9 mouse cellular contexts compared by ENCODE assay signal in the genomic region with DNA sequence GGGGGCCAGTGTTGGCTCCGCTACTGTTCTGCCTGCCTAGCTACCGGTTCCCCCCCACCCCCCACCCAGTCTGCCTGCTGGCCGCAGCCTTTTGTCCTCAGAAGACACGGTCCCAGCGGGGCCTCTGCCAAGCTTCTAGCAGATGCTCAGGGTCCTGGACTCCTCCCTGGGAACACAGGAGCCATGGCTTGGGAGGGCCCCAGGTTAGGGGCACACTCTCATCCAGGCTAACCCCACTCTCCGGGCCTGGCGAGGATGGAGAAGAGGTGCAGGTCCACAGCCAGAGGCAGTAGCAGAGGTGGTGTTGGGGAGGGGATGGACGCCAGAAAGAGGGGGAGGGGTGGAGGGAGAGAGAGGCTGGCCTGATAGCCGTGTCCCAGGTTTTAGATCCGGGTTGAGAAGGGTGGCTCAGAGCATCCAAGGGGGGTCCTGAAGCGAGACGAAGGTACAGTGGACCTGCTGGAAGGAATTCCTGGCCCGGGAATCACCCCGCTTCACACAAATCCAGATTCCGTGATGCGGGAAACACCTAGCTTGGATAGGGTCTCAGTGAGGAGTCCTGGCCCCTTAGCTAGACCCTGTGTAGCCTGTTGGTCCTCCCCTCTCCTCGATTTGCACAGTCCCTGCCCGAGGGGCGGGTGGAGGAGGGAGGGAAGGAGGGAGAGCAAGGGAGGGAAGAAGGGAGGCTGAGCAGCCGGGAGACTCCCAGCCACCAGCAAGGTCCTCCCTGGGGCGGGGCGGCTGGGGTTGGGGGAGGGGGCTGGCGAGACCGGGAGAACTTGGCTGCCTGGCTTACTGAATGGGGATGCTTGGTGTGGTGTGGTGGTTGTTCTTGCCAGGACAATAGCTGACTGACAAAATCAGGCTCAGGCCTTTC. TPM values are rescaled to one million over a fixed set of nuclear protein-coding genes. Genes with fewer than 3 reads are reported as not detected.
DNase-seq lines count a peak whose midpoint lies in the region; ATAC-seq lines count a peak whose summit lies in the region.
"Had no signal": no experiment of that assay in that cellular context is flagged by ENCODE, and none has a peak within 500 bp of the region (broad histone marks: within the 10 kb centered on the region; RNA-seq: fewer than 3 reads in every experiment).

Gene Gpr173 (minus strand): TSS at position 308 of the 877 bp plus-strand sequence.

- peaks cover 14% of the 10 kb centered on the region for H3K4me1 ChIP-seq in heart, embryonic 12.5 days (replicated peaks)
- no peaks in the 10 kb centered on the region for H3K4me1 ChIP-seq in kidney, embryonic 16.5 days (ENCODE audit: insufficient read depth, low read length)
- peaks cover 16% of the 10 kb centered on the region; the same call in 1 of the 2 replicates for H3K4me1 ChIP-seq in neural tube, embryonic 12.5 days

- 13% methylated on average over 21 of the region's 24 CpGs for WGBS in heart, embryonic 12.5 days
- 21% methylated on average over 22 of the region's 24 CpGs for WGBS in kidney, embryonic 16.5 days
- WGBS in neural tube, embryonic 12.5 days, result 19% methylated on average over 22 of the region's 24 CpGs

- H3K4me2 ChIP-seq in heart, embryonic 12.5 days, result peak within 1 kb of the TSS; percentile 74
- peak within 1 kb of the TSS; percentile 55 for H3K4me2 ChIP-seq in kidney, embryonic 16.5 days (replicated peaks; ENCODE audit: low read depth, low read length)
- H3K4me2 ChIP-seq in neural tube, embryonic 12.5 days (replicated peaks), result peak within 1 kb of the TSS; percentile 60

- H3K27me3 ChIP-seq in heart, embryonic 12.5 days (replicated peaks), result peaks cover 33% of the 10 kb centered on the region
- H3K27me3 ChIP-seq in kidney, embryonic 16.5 days (ENCODE audit: insufficient read depth, low read length), result peaks cover 31% of the 10 kb centered on the region; the same call in 1 of the 2 replicates
- peaks cover 23% of the 10 kb centered on the region for H3K27me3 ChIP-seq in neural tube, embryonic 12.5 days (replicated peaks)

- peak within 1 kb of the TSS; percentile 67 for H3K4me3 ChIP-seq in heart, embryonic 12.5 days
- peak within 1 kb of the TSS; percentile 62 for H3K4me3 ChIP-seq in kidney, embryonic 16.5 days (ENCODE audit: low read length)
- peak within 1 kb of the TSS; percentile 55 for H3K4me3 ChIP-seq in neural tube, embryonic 12.5 days

- H3K27ac ChIP-seq in heart, embryonic 12.5 days (ENCODE audit: poor library complexity, severe bottlenecking), result no peak within 1 kb of the TSS
- H3K27ac ChIP-seq in kidney, embryonic 16.5 days (ENCODE audit: low read length), result peak within 1 kb of the TSS; percentile 43; the same call in 1 of the 2 replicates
- peak within 1 kb of the TSS; percentile 74; the same call in 1 of the 2 replicates for H3K27ac ChIP-seq in neural tube, embryonic 12.5 days
- H3K27ac ChIP-seq: macrophage had no signal

- peak; percentile 93 for ATAC-seq in heart, embryonic 12.5 days (ENCODE audit: insufficient number of reproducible peaks, low FRiP score)
- ATAC-seq in kidney, embryonic 16.5 days (ENCODE audit: low FRiP score, low TSS enrichment), result peak; percentile 98
- ATAC-seq in neural tube, embryonic 12.5 days (ENCODE audit: low FRiP score, low read depth), result peak; percentile 96

- H3K36me3 ChIP-seq in heart, embryonic 12.5 days, result no peaks in the 10 kb centered on the region
- H3K36me3 ChIP-seq in kidney, embryonic 16.5 days (ENCODE audit: insufficient read depth, low read length), result no peaks in the 10 kb centered on the region
- no peaks in the 10 kb centered on the region for H3K36me3 ChIP-seq in neural tube, embryonic 12.5 days

- peak; percentile 7 to 25 for DNase-seq in lung, adult 18-20 months
- no peak for DNase-seq in lung, postnatal 25 days (ENCODE audit: low spot score)
- DNase-seq in fibroblast of lung, adult 2 months (ENCODE audit: low read depth), result peak; percentile 31
- DNase-seq in liver, result peak; percentile 44
- peak; percentile 67 for DNase-seq in yolk sac, embryonic 10.5 days (ENCODE audit: low spot score)

- no peaks in the 10 kb centered on the region for H3K9me3 ChIP-seq in heart, embryonic 12.5 days (replicated peaks)
- no peaks in the 10 kb centered on the region for H3K9me3 ChIP-seq in kidney, embryonic 16.5 days (ENCODE audit: low read length)
- H3K9me3 ChIP-seq in neural tube, embryonic 12.5 days, result no peaks in the 10 kb centered on the region

- H3K9ac ChIP-seq in heart, embryonic 12.5 days, result peak within 1 kb of the TSS; percentile 68
- H3K9ac ChIP-seq in kidney, embryonic 16.5 days (replicated peaks; ENCODE audit: low read length), result peak within 1 kb of the TSS; percentile 69
- peak within 1 kb of the TSS; percentile 64 for H3K9ac ChIP-seq in neural tube, embryonic 12.5 days

RNA-seq across cellular contexts. Expression of gene Gpr173, which starts in this region (rescaled TPM):
- polyA plus RNA-seq in heart, embryonic 12.5 days (2016; fragmentation: Nextera tagmentation; extraction: Ambion mirVana), result 2.9 and 3.4 TPM in 2 replicates
- 3.8 and 6.0 TPM in 2 replicates for polyA plus RNA-seq in kidney, embryonic 16.5 days (2015; fragmentation: Nextera tagmentation; extraction: Ambion mirVana)
- 8.5 and 8.6 TPM in 2 replicates for polyA plus RNA-seq in neural tube, embryonic 12.5 days (2016; fragmentation: Nextera tagmentation; extraction: Ambion mirVana)
- polyA plus RNA-seq: macrophage had no signal
